Mouse (Mus musculus): ENCODE results near the gene R3hdm4. TPM values are rescaled to one million over a fixed set of nuclear protein-coding genes. Genes with fewer than 3 reads are reported as not detected.

The R3hdm4 gene
- polyA plus RNA-seq, 1 experiment from 2014 or later: 231 TPM

- H3K27me3 ChIP-seq: peaks cover 6% of the 10 kb centered on the region; the same call in 1 of the 2 replicates
- no peak overlapping the region for H3K4me3 ChIP-seq (replicated peaks)
- H3K4me2 ChIP-seq (replicated peaks): no peak overlapping the region
- peaks cover 14% of the 10 kb centered on the region for H3K4me1 ChIP-seq (replicated peaks)
- H3K36me3 ChIP-seq: peaks cover 22% of the 10 kb centered on the region
- WGBS: 19% methylated on average over 4 of the region's 4 CpGs
- H3K9ac ChIP-seq (replicated peaks): no peak overlapping the region
- no peak for ATAC-seq
- no peak overlapping the region for H3K27ac ChIP-seq
- H3K9me3 ChIP-seq: no peaks in the 10 kb centered on the region
Measured at GRCm38 (mm10) chr10:79956643-79957154, 35.7 kb upstream of the R3hdm4 start.

- H3K9ac ChIP-seq (replicated peaks): peak overlapping the region; percentile 10
- no peak overlapping the region for H3K4me3 ChIP-seq (replicated peaks)
- 79% methylated on average over 9 of the region's 9 CpGs for WGBS
- H3K27ac ChIP-seq: no peak overlapping the region
- no peaks in the 10 kb centered on the region for H3K9me3 ChIP-seq
- H3K4me1 ChIP-seq (replicated peaks): peaks cover 8% of the 10 kb centered on the region
- peaks cover 6% of the 10 kb centered on the region; the same call in 1 of the 2 replicates for H3K27me3 ChIP-seq
- H3K4me2 ChIP-seq (replicated peaks): no peak overlapping the region
- ATAC-seq: no peak
- peaks cover 28% of the 10 kb centered on the region for H3K36me3 ChIP-seq
Measured at GRCm38 (mm10) chr10:79955691-79956090, 34.7 kb upstream of the R3hdm4 start.

GRCm38 (mm10) chr10:79953946-79954345 lies 32.9 kb upstream of the R3hdm4 start:
- no peak for ATAC-seq
- WGBS: 88% methylated on average over 6 of the region's 6 CpGs
- H3K27me3 ChIP-seq: peaks cover 6% of the 10 kb centered on the region; the same call in 1 of the 2 replicates
- H3K4me1 ChIP-seq (replicated peaks): peaks cover 3% of the 10 kb centered on the region; the same call in 1 of the 2 replicates
- peaks cover 45% of the 10 kb centered on the region for H3K36me3 ChIP-seq
- H3K9ac ChIP-seq (replicated peaks): no peak overlapping the region
- no peak overlapping the region for H3K4me2 ChIP-seq (replicated peaks)
- H3K4me3 ChIP-seq (replicated peaks): no peak overlapping the region
- H3K9me3 ChIP-seq: no peaks in the 10 kb centered on the region
- H3K27ac ChIP-seq: no peak overlapping the region

GRCm38 (mm10) chr10:79950661-79951060 lies 29.7 kb upstream of the R3hdm4 start:
- Histone ChIP-seq H3K4me3 (replicated peaks) (no peak overlapping the region), H3K4me2 (replicated peaks) (no peak overlapping the region), H3K27ac (no peak overlapping the region), H3K9me3 (no peaks in the 10 kb centered on the region), H3K27me3 (no peaks in the 10 kb centered on the region), H3K4me1 (replicated peaks) (peaks cover 14% of the 10 kb centered on the region), H3K36me3 (peaks cover 53% of the 10 kb centered on the region), H3K9ac (replicated peaks) (no peak overlapping the region)
- 84% methylated on average over 18 of the region's 18 CpGs for WGBS
- ATAC-seq: no peak

- Histone ChIP-seq H3K9ac (replicated peaks) (no peak overlapping the region; the same call in 1 of the 2 replicates), H3K36me3 (peaks cover 53% of the 10 kb centered on the region), H3K27ac (no peak overlapping the region), H3K4me3 (replicated peaks) (no peak overlapping the region), H3K4me2 (replicated peaks) (no peak overlapping the region), H3K27me3 (no peaks in the 10 kb centered on the region), H3K9me3 (no peaks in the 10 kb centered on the region), H3K4me1 (replicated peaks) (peaks cover 20% of the 10 kb centered on the region)
- 95% methylated on average over 4 of the region's 4 CpGs for WGBS
- no peak for ATAC-seq
Measured at GRCm38 (mm10) chr10:79949873-79950272, 28.9 kb upstream of the R3hdm4 start.

- Histone ChIP-seq H3K4me2 (replicated peaks) (no peak overlapping the region), H3K27ac (no peak overlapping the region), H3K36me3 (peaks cover 41% of the 10 kb centered on the region), H3K9ac (replicated peaks) (0 out of 2 replicates have a peak overlapping the region, but pooled peaks have one; percentile 14), H3K4me1 (replicated peaks) (peaks cover 27% of the 10 kb centered on the region), H3K4me3 (replicated peaks) (no peak overlapping the region), H3K27me3 (no peaks in the 10 kb centered on the region), H3K9me3 (no peaks in the 10 kb centered on the region)
- ATAC-seq: no peak
- WGBS: 89% methylated on average over 6 of the region's 6 CpGs
Measured at GRCm38 (mm10) chr10:79947502-79947901, 26.5 kb upstream of the R3hdm4 start.

GRCm38 (mm10) chr10:79946752-79947322 lies 25.8 kb upstream of the R3hdm4 start:
- no peaks in the 10 kb centered on the region for H3K27me3 ChIP-seq
- no peak overlapping the region for H3K4me2 ChIP-seq (replicated peaks)
- H3K36me3 ChIP-seq: peaks cover 42% of the 10 kb centered on the region
- H3K9me3 ChIP-seq: no peaks in the 10 kb centered on the region
- no peak for ATAC-seq
- no peak overlapping the region for H3K4me3 ChIP-seq (replicated peaks)
- peaks cover 27% of the 10 kb centered on the region for H3K4me1 ChIP-seq (replicated peaks)
- H3K9ac ChIP-seq (replicated peaks): no peak overlapping the region; the same call in 1 of the 2 replicates
- H3K27ac ChIP-seq: no peak overlapping the region
- 21% methylated on average over 7 of the region's 7 CpGs for WGBS

- Histone ChIP-seq H3K9ac (replicated peaks) (peak overlapping the region; percentile 25; the same call in 1 of the 2 replicates), H3K27me3 (no peaks in the 10 kb centered on the region), H3K4me3 (replicated peaks) (no peak overlapping the region), H3K36me3 (peaks cover 38% of the 10 kb centered on the region), H3K4me1 (replicated peaks) (peaks cover 27% of the 10 kb centered on the region), H3K9me3 (no peaks in the 10 kb centered on the region), H3K4me2 (replicated peaks) (no peak overlapping the region), H3K27ac (peak overlapping the region; percentile 61)
- peak; percentile 59 for ATAC-seq
- 17% methylated on average over 16 of the region's 16 CpGs for WGBS
Measured at GRCm38 (mm10) chr10:79945507-79946234, 24.7 kb upstream of the R3hdm4 start.

GRCm38 (mm10) chr10:79943471-79943901 lies 22.5 kb upstream of the R3hdm4 start:
- H3K36me3 ChIP-seq: peaks cover 22% of the 10 kb centered on the region; the same call in 1 of the 2 replicates
- no peak for ATAC-seq
- 91% methylated on average over 9 of the region's 9 CpGs for WGBS
- H3K27me3 ChIP-seq: no peaks in the 10 kb centered on the region
- no peak overlapping the region for H3K4me2 ChIP-seq (replicated peaks)
- no peak overlapping the region for H3K9ac ChIP-seq (replicated peaks)
- H3K27ac ChIP-seq: no peak overlapping the region
- H3K4me3 ChIP-seq (replicated peaks): no peak overlapping the region
- H3K9me3 ChIP-seq: no peaks in the 10 kb centered on the region
- peaks cover 27% of the 10 kb centered on the region for H3K4me1 ChIP-seq (replicated peaks)

GRCm38 (mm10) chr10:79942988-79943387 lies 22.0 kb upstream of the R3hdm4 start:
- Histone ChIP-seq H3K27me3 (no peaks in the 10 kb centered on the region), H3K9ac (replicated peaks) (no peak overlapping the region), H3K4me3 (replicated peaks) (no peak overlapping the region), H3K9me3 (no peaks in the 10 kb centered on the region), H3K4me2 (replicated peaks) (no peak overlapping the region), H3K36me3 (peaks cover 20% of the 10 kb centered on the region; the same call in 1 of the 2 replicates), H3K27ac (no peak overlapping the region), H3K4me1 (replicated peaks) (peaks cover 27% of the 10 kb centered on the region)
- no peak for ATAC-seq
- WGBS: 81% methylated on average over 1 of the region's 1 CpGs

GRCm38 (mm10) chr10:79940749-79941148 lies 19.7 kb upstream of the R3hdm4 start:
- Histone ChIP-seq H3K36me3 (peaks cover 34% of the 10 kb centered on the region; the same call in 1 of the 2 replicates), H3K9ac (replicated peaks) (no peak overlapping the region), H3K4me3 (replicated peaks) (no peak overlapping the region), H3K4me1 (replicated peaks) (peaks cover 27% of the 10 kb centered on the region), H3K4me2 (replicated peaks) (no peak overlapping the region), H3K27ac (no peak overlapping the region), H3K27me3 (no peaks in the 10 kb centered on the region), H3K9me3 (no peaks in the 10 kb centered on the region)
- ATAC-seq: no peak
- 84% methylated on average over 7 of the region's 7 CpGs for WGBS

All from midbrain, embryonic 13.5 days (tissue).